Mouse (Mus musculus): ENCODE measurements around the gene Dennd4c. TPM values are rescaled to one million over a fixed set of nuclear protein-coding genes. Genes with fewer than 3 reads are reported as not detected.
A peak's percentile ranks its signal among the peaks of the same experiment; 100 is the strongest.

Dennd4c gene
- polyA plus RNA-seq, 1 experiment from 2014 or later, result 7.4 TPM

DNA sequence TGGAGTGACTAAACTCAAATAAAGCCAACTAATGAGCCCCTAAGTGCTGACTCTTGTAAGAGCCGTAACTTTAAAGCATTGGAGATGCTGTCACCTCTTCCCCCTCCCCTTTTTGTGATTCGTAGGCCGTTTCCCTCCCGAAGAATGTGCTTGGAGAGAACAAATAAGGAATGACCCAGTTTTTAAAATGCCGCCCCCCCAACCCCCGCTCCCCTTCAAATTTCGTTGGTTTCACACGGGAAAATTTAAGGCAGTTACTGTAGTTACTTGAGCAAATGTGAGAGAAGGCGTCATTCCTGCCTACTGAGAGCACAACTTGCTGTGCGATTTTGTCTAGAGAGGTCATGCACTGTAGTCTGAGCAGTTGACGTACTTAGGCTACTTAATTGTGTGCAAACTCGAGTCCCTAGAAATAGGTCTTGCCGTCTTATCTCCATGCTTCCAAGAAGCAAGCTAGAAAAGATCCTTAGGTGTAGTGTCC is 1.0 kb downstream of the Dennd4c start:
- WGBS, result under 1% methylated on average over 13 of the region's 13 CpGs
- ATAC-seq (replicated peaks; ENCODE audit: low FRiP score, low TSS enrichment, low read depth), result no peak

GRCm38 (mm10) chr4:86750346-86750945 is 2.1 kb downstream of the Dennd4c start:
- peaks cover 13% of the 10 kb centered on the region for H3K4me1 ChIP-seq (replicated peaks; ENCODE audit: control insufficient read depth, insufficient read depth, low read length)

More for the DNA sequence above, 1.0 kb downstream of the Dennd4c start:
- Histone ChIP-seq H3K9ac (ENCODE audit: low read length) (peak overlapping the region; percentile 90), H3K4me1 (replicated peaks; ENCODE audit: control insufficient read depth, insufficient read depth, low read length) (peaks cover 13% of the 10 kb centered on the region), H3K27ac (ENCODE audit: low read depth) (no peak overlapping the region), H3K27me3 (replicated peaks; ENCODE audit: control insufficient read depth, insufficient read depth, low read length) (no peaks in the 10 kb centered on the region), H3K4me2 (ENCODE audit: low read length) (peak overlapping the region; percentile 67), H3K36me3 (ENCODE audit: control insufficient read depth, insufficient read depth, low read length) (no peaks in the 10 kb centered on the region), H3K9me3 (ENCODE audit: control insufficient read depth, low read length) (0 out of 2 replicates have a peak, but pooled peaks cover 3% of the 10 kb centered on the region), H3K4me3 (ENCODE audit: low read depth, low read length) (peak overlapping the region; percentile 87)
- peak; percentile 60 for DNase-seq (ENCODE audit: low spot score)

GRCm38 (mm10) chr4:86764307-86764706 is 16.0 kb downstream of the Dennd4c start:
- no peak for ATAC-seq (replicated peaks; ENCODE audit: low FRiP score, low TSS enrichment, low read depth)
- no peak overlapping the region for H3K4me3 ChIP-seq (ENCODE audit: low read depth, low read length)
- H3K4me1 ChIP-seq (replicated peaks; ENCODE audit: control insufficient read depth, insufficient read depth, low read length), result no peaks in the 10 kb centered on the region
- no peaks in the 10 kb centered on the region for H3K9me3 ChIP-seq (ENCODE audit: control insufficient read depth, low read length)
- no peak for DNase-seq (ENCODE audit: low spot score)
- H3K36me3 ChIP-seq (ENCODE audit: control insufficient read depth, insufficient read depth, low read length), result no peaks in the 10 kb centered on the region
- H3K9ac ChIP-seq (ENCODE audit: low read length), result no peak overlapping the region
- no peak overlapping the region for H3K27ac ChIP-seq (ENCODE audit: low read depth)
- no peak overlapping the region for H3K4me2 ChIP-seq (ENCODE audit: low read length)
- no peaks in the 10 kb centered on the region for H3K27me3 ChIP-seq (replicated peaks; ENCODE audit: control insufficient read depth, insufficient read depth, low read length)

More at GRCm38 (mm10) chr4:86750346-86750945, 2.1 kb downstream of the Dennd4c start:
- H3K4me2 ChIP-seq (ENCODE audit: low read length), result peak overlapping the region; percentile 67
- H3K9me3 ChIP-seq (ENCODE audit: control insufficient read depth, low read length), result 0 out of 2 replicates have a peak, but pooled peaks cover 3% of the 10 kb centered on the region
- no peak overlapping the region for H3K27ac ChIP-seq (ENCODE audit: low read depth)
- DNase-seq (ENCODE audit: low spot score) (no peak), ATAC-seq (replicated peaks; ENCODE audit: low FRiP score, low TSS enrichment, low read depth) (no peak)
- 64% methylated on average over 10 of the region's 10 CpGs for WGBS
- 0 out of 2 replicates have a peak overlapping the region, but pooled peaks have one; percentile 20 for H3K9ac ChIP-seq (ENCODE audit: low read length)
- H3K4me3 ChIP-seq (ENCODE audit: low read depth, low read length), result no peak overlapping the region
- no peaks in the 10 kb centered on the region for H3K27me3 ChIP-seq (replicated peaks; ENCODE audit: control insufficient read depth, insufficient read depth, low read length)
- H3K36me3 ChIP-seq (ENCODE audit: control insufficient read depth, insufficient read depth, low read length), result no peaks in the 10 kb centered on the region

GRCm38 (mm10) chr4:86777587-86777986 is 29.2 kb downstream of the Dennd4c start:
- H3K4me2 ChIP-seq (ENCODE audit: low read length), result no peak overlapping the region
- no peaks in the 10 kb centered on the region for H3K27me3 ChIP-seq (replicated peaks; ENCODE audit: control insufficient read depth, insufficient read depth, low read length)
- DNase-seq (ENCODE audit: low spot score) (no peak), ATAC-seq (replicated peaks; ENCODE audit: low FRiP score, low TSS enrichment, low read depth) (no peak)
- 84% methylated on average over 9 of the region's 9 CpGs for WGBS
- no peaks in the 10 kb centered on the region for H3K4me1 ChIP-seq (replicated peaks; ENCODE audit: control insufficient read depth, insufficient read depth, low read length)
- peaks cover 24% of the 10 kb centered on the region for H3K36me3 ChIP-seq (ENCODE audit: control insufficient read depth, insufficient read depth, low read length)
- no peak overlapping the region for H3K9ac ChIP-seq (ENCODE audit: low read length)
- no peak overlapping the region for H3K4me3 ChIP-seq (ENCODE audit: low read depth, low read length)
- H3K9me3 ChIP-seq (ENCODE audit: control insufficient read depth, low read length), result no peaks in the 10 kb centered on the region
- no peak overlapping the region for H3K27ac ChIP-seq (ENCODE audit: low read depth)

GRCm38 (mm10) chr4:86810604-86811003 is 62.2 kb downstream of the Dennd4c start:
- H3K9me3 ChIP-seq (ENCODE audit: control insufficient read depth, low read length), result no peaks in the 10 kb centered on the region
- DNase-seq (ENCODE audit: low spot score), result no peak
- H3K4me3 ChIP-seq (ENCODE audit: low read depth, low read length), result no peak overlapping the region
- 57% methylated on average over 2 of the region's 2 CpGs for WGBS
- H3K4me2 ChIP-seq (ENCODE audit: low read length), result no peak overlapping the region
- H3K27me3 ChIP-seq (replicated peaks; ENCODE audit: control insufficient read depth, insufficient read depth, low read length), result no peaks in the 10 kb centered on the region
- ATAC-seq (replicated peaks; ENCODE audit: low FRiP score, low TSS enrichment, low read depth), result no peak
- H3K36me3 ChIP-seq (ENCODE audit: control insufficient read depth, insufficient read depth, low read length), result peaks cover 43% of the 10 kb centered on the region
- H3K27ac ChIP-seq (ENCODE audit: low read depth), result no peak overlapping the region
- H3K9ac ChIP-seq (ENCODE audit: low read length), result no peak overlapping the region
- H3K4me1 ChIP-seq (replicated peaks; ENCODE audit: control insufficient read depth, insufficient read depth, low read length), result no peaks in the 10 kb centered on the region

DNA sequence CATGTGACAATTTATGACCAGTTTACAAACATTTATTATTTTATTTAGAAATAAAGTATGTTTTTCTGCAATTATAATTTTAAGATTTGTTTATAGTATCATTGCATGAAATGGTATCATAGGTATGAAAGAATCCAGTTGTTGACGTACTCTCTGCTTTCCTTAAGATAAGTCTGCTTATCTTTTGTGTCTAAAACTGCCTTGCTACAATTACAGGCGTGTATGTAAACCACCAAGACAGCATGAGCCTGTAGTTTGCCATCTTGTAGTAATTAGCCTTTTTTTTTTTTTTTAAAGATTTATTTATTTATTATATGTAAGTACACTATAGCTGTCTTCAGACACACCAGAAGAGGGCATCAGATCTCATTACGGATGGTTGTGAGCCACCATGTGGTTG is 66.5 kb downstream of the Dennd4c start:
- Histone ChIP-seq H3K27ac (ENCODE audit: low read depth) (no peak overlapping the region), H3K4me1 (replicated peaks; ENCODE audit: control insufficient read depth, insufficient read depth, low read length) (no peaks in the 10 kb centered on the region), H3K4me2 (ENCODE audit: low read length) (no peak overlapping the region), H3K9ac (ENCODE audit: low read length) (no peak overlapping the region), H3K36me3 (ENCODE audit: control insufficient read depth, insufficient read depth, low read length) (peaks cover 30% of the 10 kb centered on the region), H3K27me3 (replicated peaks; ENCODE audit: control insufficient read depth, insufficient read depth, low read length) (no peaks in the 10 kb centered on the region), H3K9me3 (ENCODE audit: control insufficient read depth, low read length) (no peaks in the 10 kb centered on the region), H3K4me3 (ENCODE audit: low read depth, low read length) (no peak overlapping the region)
- 87% methylated on average over 2 of the region's 3 CpGs for WGBS
- DNase-seq (ENCODE audit: low spot score) (no peak), ATAC-seq (replicated peaks; ENCODE audit: low FRiP score, low TSS enrichment, low read depth) (no peak)

GRCm38 (mm10) chr4:86823169-86823568 is 74.8 kb downstream of the Dennd4c start:
- Histone ChIP-seq H3K4me2 (ENCODE audit: low read length) (no peak overlapping the region), H3K36me3 (ENCODE audit: control insufficient read depth, insufficient read depth, low read length) (peaks cover 58% of the 10 kb centered on the region)

GRCm38 (mm10) chr4:86825143-86825542 is 76.8 kb downstream of the Dennd4c start:
- no peak for ATAC-seq (replicated peaks; ENCODE audit: low FRiP score, low TSS enrichment, low read depth)
- WGBS, result 94% methylated on average over 7 of the region's 7 CpGs
- Histone ChIP-seq H3K9me3 (ENCODE audit: control insufficient read depth, low read length) (no peaks in the 10 kb centered on the region), H3K36me3 (ENCODE audit: control insufficient read depth, insufficient read depth, low read length) (peaks cover 70% of the 10 kb centered on the region), H3K4me2 (ENCODE audit: low read length) (no peak overlapping the region), H3K4me1 (replicated peaks; ENCODE audit: control insufficient read depth, insufficient read depth, low read length) (no peaks in the 10 kb centered on the region), H3K27me3 (replicated peaks; ENCODE audit: control insufficient read depth, insufficient read depth, low read length) (no peaks in the 10 kb centered on the region), H3K4me3 (ENCODE audit: low read depth, low read length) (no peak overlapping the region), H3K27ac (ENCODE audit: low read depth) (no peak overlapping the region), H3K9ac (ENCODE audit: low read length) (no peak overlapping the region)
- DNase-seq (ENCODE audit: low spot score), result no peak

More at GRCm38 (mm10) chr4:86823169-86823568, 74.8 kb downstream of the Dennd4c start:
- Histone ChIP-seq H3K9me3 (ENCODE audit: control insufficient read depth, low read length) (no peaks in the 10 kb centered on the region), H3K27ac (ENCODE audit: low read depth) (no peak overlapping the region), H3K4me3 (ENCODE audit: low read depth, low read length) (no peak overlapping the region), H3K4me1 (replicated peaks; ENCODE audit: control insufficient read depth, insufficient read depth, low read length) (no peaks in the 10 kb centered on the region), H3K9ac (ENCODE audit: low read length) (no peak overlapping the region), H3K27me3 (replicated peaks; ENCODE audit: control insufficient read depth, insufficient read depth, low read length) (no peaks in the 10 kb centered on the region)
- peak; percentile 83 for DNase-seq (ENCODE audit: low spot score)
- ATAC-seq (replicated peaks; ENCODE audit: low FRiP score, low TSS enrichment, low read depth), result no peak
- 91% methylated on average over 2 of the region's 2 CpGs for WGBS

GRCm38 (mm10) chr4:86831896-86832295 is 83.5 kb downstream of the Dennd4c start:
- Histone ChIP-seq H3K4me2 (ENCODE audit: low read length) (no peak overlapping the region), H3K27me3 (replicated peaks; ENCODE audit: control insufficient read depth, insufficient read depth, low read length) (no peaks in the 10 kb centered on the region), H3K27ac (ENCODE audit: low read depth) (no peak overlapping the region), H3K4me1 (replicated peaks; ENCODE audit: control insufficient read depth, insufficient read depth, low read length) (no peaks in the 10 kb centered on the region), H3K4me3 (ENCODE audit: low read depth, low read length) (no peak overlapping the region), H3K9me3 (ENCODE audit: control insufficient read depth, low read length) (no peaks in the 10 kb centered on the region), H3K36me3 (ENCODE audit: control insufficient read depth, insufficient read depth, low read length) (peaks cover 60% of the 10 kb centered on the region), H3K9ac (ENCODE audit: low read length) (no peak overlapping the region)
- DNase-seq (ENCODE audit: low spot score), result no peak
- no peak for ATAC-seq (replicated peaks; ENCODE audit: low FRiP score, low TSS enrichment, low read depth)
- 88% methylated on average over 2 of the region's 2 CpGs for whole genome bisulfite sequencing

Measured in intestine, embryonic 14.5 days (tissue).